8 mouse cellular contexts compared by ENCODE assay signal in genomic region chr1:182991002-182991778, GRCm38 (mm10). TPM values are rescaled to one million over a fixed set of nuclear protein-coding genes. Genes with fewer than 3 reads are reported as not detected.
DNase-seq lines count a peak whose midpoint lies in the region; ATAC-seq and TF ChIP-seq lines count a peak whose summit lies in the region.

No protein-coding gene starts in this region.

- no peak overlapping the region for H3K9ac ChIP-seq in kidney, embryonic 16.5 days (replicated peaks; ENCODE audit: low read length)
- H3K9ac ChIP-seq in liver, embryonic 11.5 days (ENCODE audit: low read depth, low read length): no peak overlapping the region

- H3K27me3 ChIP-seq in kidney, embryonic 16.5 days (ENCODE audit: insufficient read depth, low read length): no peaks in the 10 kb centered on the region
- no peaks in the 10 kb centered on the region for H3K27me3 ChIP-seq in liver, embryonic 11.5 days (replicated peaks; ENCODE audit: control insufficient read depth, insufficient read depth, low read length)

- H3K4me2 ChIP-seq in kidney, embryonic 16.5 days (replicated peaks; ENCODE audit: low read depth, low read length): no peak overlapping the region
- no peak overlapping the region for H3K4me2 ChIP-seq in liver, embryonic 11.5 days

- H3K36me3 ChIP-seq in kidney, embryonic 16.5 days (ENCODE audit: insufficient read depth, low read length): no peaks in the 10 kb centered on the region
- no peaks in the 10 kb centered on the region for H3K36me3 ChIP-seq in liver, embryonic 11.5 days (ENCODE audit: control insufficient read depth, insufficient read depth, low read length)

- H3K4me3 ChIP-seq in kidney, embryonic 16.5 days (ENCODE audit: low read length): no peak overlapping the region
- no peak overlapping the region for H3K4me3 ChIP-seq in liver, embryonic 11.5 days (ENCODE audit: low read depth, low read length)
- no peak overlapping the region for H3K4me3 ChIP-seq in olfactory bulb, adult 2 months (ENCODE audit: insufficient read depth, low read depth, low read length)

- peak; percentile 98 for TF ChIP-seq CTCF in olfactory bulb, adult 2 months (IDR thresholded peaks at IDR 0.05; ENCODE audit: insufficient read depth, low read depth, low read length)

- DNase-seq in CD4-positive, CD25-positive, alpha-beta regulatory T cell, adult 2 months (ENCODE audit: low read depth, low spot score): peak; percentile 88
- peak; percentile 80 for DNase-seq in adrenal gland, postnatal 14 days
- peak; percentile 53 for DNase-seq in embryo, embryonic 11.5 days (ENCODE audit: low read depth, low spot score)
- DNase-seq in heart, adult 9 months (ENCODE audit: low spot score in 2 of 2): peak; percentile 49 to 71
- DNase-seq in liver, embryonic 11.5 days (ENCODE audit: low spot score): no peak
- peak; percentile 55 to 57 for DNase-seq in thymus, adult 18-20 months

- peak; percentile 57; the same call in 1 of the 2 replicates for ATAC-seq in kidney, embryonic 16.5 days (ENCODE audit: low FRiP score, low TSS enrichment)
- ATAC-seq in liver, embryonic 11.5 days (replicated peaks; ENCODE audit: low FRiP score): peak; percentile 43; the same call in 1 of the 2 replicates

- H3K4me1 ChIP-seq in kidney, embryonic 16.5 days (ENCODE audit: insufficient read depth, low read length): 0 out of 2 replicates have a peak, but pooled peaks cover 4% of the 10 kb centered on the region
- H3K4me1 ChIP-seq in liver, embryonic 11.5 days (replicated peaks; ENCODE audit: control insufficient read depth, insufficient read depth, low read length): no peaks in the 10 kb centered on the region
- H3K4me1 ChIP-seq in olfactory bulb, adult 2 months (ENCODE audit: control insufficient read depth, insufficient read depth, low read length): peaks cover 5% of the 10 kb centered on the region

- H3K9me3 ChIP-seq in kidney, embryonic 16.5 days (ENCODE audit: low read length): no peaks in the 10 kb centered on the region
- no peaks in the 10 kb centered on the region for H3K9me3 ChIP-seq in liver, embryonic 11.5 days (ENCODE audit: control insufficient read depth, low read length)

- 11% methylated on average over 7 of the region's 7 CpGs for WGBS in kidney, embryonic 16.5 days
- 13% methylated on average over 7 of the region's 7 CpGs for WGBS in liver, embryonic 11.5 days
- WGBS in olfactory bulb, adult 2 months: 11% methylated on average over 7 of the region's 7 CpGs

- TF ChIP-seq POLR2A in olfactory bulb, adult 2 months (IDR thresholded peaks at IDR 0.05; ENCODE audit: insufficient read depth, low read depth, low read length): no peak

- H3K27ac ChIP-seq in kidney, embryonic 16.5 days (ENCODE audit: low read length): no peak overlapping the region
- no peak overlapping the region for H3K27ac ChIP-seq in liver, embryonic 11.5 days (ENCODE audit: low read depth, low read length)
- no peak overlapping the region for H3K27ac ChIP-seq in olfactory bulb, adult 2 months (ENCODE audit: insufficient read depth, low read depth, low read length)

RNA-seq across cellular contexts. Expression of gene Tlr5, which starts 36.6 kb away (rescaled TPM):
- 1.2 and 2.3 TPM in 2 replicates for total RNA-seq in adrenal gland, postnatal 14 days (2021)
- polyA plus RNA-seq in kidney, embryonic 16.5 days (2015; fragmentation: Nextera tagmentation; extraction: Ambion mirVana): 1.00 and 1.0 TPM in 2 replicates
- polyA plus RNA-seq in liver, embryonic 11.5 days (2014; fragmentation: Nextera tagmentation; extraction: Ambion mirVana): 0.48 and 0.49 TPM in 2 replicates
- polyA plus RNA-seq in olfactory bulb, adult 2 months (2012; ENCODE audit: insufficient read depth, insufficient read length, low replicate concordance, missing spikeins): not detected in 2 replicates
